Mouse (Mus musculus) spleen, postnatal 4 days (tissue): ENCODE results near the gene Zfand3.

Experiments
- DNase-seq, 2 experiments: peaks; one replicate each; pipeline ENCODE4 v3.0.0; 2022; ENCODE audit warnings: low spot score in 2 of 2

The Zfand3 gene

GRCm38 (mm10) chr17:30103005-30103404 lies 98.5 kb downstream of the Zfand3 start:
- DNase-seq, result no peak

- DNase-seq, result no peak
These were observed 99.2 kb downstream of the Zfand3 start for GRCm38 (mm10) chr17:30103641-30104165.

GRCm38 (mm10) chr17:30105369-30105768 lies 100.8 kb downstream of the Zfand3 start:
- DNase-seq, result no peak

DNA sequence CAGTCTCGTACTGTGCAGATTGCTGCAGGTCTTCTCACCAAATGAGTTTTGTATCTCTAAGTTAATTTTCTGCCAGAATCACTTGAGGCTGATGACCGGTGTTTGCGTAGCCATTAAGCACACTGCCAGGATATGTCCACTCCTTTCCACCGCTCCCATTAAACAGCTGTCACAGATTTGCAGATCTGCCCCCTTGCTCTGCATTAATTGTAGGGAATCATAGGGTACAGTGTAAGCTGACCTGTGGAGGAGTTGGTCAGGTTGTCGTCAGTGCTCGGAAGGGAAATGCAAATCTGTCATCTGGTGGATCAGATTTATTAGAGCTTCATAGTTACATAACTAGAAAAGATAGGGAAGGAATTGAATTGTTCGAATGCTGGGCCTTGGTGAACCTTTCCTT lies 106.1 kb downstream of the Zfand3 start:
- DNase-seq, result no peak

DNA sequence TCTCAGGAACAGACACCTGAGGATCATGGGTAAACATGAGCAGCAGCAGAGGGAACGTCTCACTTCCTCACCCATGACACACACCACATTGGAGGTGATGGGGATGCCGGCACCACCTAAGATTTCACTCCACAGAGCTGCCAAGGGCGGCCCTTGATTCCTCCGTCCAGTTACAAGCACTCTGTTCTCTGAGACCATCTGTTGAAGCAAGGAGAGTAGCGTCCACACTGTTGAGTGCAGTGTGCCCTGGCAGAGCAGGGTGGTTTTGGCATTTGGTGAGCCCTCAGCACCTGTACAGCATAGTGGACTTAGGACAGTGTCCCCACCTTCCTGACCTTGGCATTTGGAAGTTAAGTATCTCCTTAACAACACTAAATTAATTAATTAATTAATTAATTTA lies 107.0 kb downstream of the Zfand3 start:
- no peak for DNase-seq

DNA sequence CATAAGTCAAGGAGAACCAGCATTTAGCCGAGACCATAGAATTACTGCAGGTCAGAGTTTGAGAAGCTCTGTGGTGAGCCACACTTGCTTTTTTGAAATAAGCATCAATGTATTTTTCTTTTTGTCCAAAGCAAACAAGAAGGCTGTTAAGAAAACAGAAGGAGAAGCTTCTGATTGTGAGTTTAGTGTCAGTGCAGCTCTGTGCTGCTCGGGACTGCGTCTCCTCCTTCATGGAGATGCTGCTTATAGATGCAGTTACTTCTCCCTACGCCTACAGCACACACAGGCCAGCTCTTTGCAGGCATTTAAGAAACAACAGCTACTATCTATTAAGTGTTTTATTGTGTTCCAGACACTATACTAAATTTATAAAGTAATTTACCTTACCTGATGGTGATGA lies 107.5 kb downstream of the Zfand3 start:
- DNase-seq, result no peak

DNA sequence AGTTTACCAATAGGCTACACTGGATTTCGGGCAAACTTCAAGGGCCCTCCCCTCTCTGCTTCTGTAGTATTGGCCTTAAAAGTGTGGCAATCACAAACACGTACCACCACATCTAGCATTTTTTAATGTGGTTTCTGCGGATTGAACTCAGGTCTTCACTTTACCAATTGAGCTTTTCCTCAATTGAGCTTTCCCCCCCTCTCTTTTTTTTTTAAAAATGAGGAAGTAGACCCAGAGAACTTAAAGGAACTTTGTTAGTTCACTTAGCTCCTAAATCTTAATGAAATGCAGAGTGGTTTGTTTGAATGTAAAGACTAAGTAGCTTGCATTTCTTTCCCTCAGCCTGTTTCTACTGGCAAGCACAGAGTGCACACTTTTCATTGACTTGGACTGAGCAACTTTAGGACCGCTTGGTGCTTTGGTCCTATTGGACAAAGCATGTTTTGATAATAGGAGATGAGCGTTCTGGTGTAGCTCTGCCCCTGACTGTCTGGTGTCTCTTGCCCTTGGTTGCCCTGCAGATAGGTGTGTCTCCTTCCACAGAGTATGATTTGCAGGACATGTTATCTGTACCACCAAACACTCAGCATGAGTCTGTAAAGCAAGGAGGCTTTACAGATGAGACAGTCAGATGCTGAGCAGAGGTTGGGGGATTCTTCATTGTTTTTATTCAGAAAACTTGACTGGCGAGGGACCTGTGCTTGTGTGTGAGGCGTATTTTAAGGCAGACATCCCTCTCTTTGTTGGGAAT lies 108.2 kb downstream of the Zfand3 start:
- DNase-seq, result no peak

GRCm38 (mm10) chr17:30114761-30115160 lies 110.2 kb downstream of the Zfand3 start:
- DNase-seq, result no peak

- DNase-seq, result no peak
These were observed 111.7 kb downstream of the Zfand3 start for GRCm38 (mm10) chr17:30116226-30116625.

- DNase-seq, result no peak
These were observed 113.5 kb downstream of the Zfand3 start for GRCm38 (mm10) chr17:30118036-30118435.

GRCm38 (mm10) chr17:30122278-30122677 lies 117.7 kb downstream of the Zfand3 start:
- DNase-seq, result no peak

DNA sequence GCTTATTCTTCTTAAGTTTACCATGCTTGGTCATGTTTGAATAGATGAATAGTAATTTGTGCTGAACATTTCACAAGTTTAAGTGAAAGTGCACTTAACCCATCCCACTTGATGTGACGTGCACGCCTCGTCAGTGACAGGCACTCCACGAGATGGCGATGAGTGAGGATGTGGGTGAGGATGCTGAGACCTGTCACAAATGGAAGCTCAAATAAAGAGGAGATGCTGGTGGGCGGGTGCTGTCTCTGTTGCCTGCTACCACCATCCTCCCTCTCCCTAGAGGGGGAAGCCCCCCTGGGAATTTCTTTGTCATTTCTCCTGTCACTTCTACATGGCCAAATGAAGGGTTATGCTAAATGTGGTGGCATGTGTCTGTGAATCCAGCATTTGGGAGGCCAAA lies 123.9 kb downstream of the Zfand3 start:
- DNase-seq, result no peak

DNA sequence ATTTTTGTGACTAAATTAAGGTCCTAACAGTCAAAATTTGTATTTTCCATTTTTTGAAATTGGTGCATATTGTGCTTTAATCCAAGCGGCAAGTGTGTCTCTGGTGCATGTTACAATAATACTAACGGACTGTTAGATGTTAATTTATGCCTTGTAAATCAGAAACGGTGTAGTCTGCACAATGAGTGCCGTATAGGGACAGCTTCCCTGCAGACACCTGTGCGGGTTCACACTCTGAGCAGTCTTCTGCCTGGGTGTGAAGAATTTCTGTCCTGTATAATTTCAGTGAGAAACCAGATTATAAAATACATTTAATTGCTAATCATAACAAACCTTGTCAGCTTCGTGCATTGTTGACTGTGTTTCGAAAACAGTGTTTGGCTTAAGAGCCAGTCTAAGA lies 124.7 kb downstream of the Zfand3 start:
- DNase-seq, result no peak

DNA sequence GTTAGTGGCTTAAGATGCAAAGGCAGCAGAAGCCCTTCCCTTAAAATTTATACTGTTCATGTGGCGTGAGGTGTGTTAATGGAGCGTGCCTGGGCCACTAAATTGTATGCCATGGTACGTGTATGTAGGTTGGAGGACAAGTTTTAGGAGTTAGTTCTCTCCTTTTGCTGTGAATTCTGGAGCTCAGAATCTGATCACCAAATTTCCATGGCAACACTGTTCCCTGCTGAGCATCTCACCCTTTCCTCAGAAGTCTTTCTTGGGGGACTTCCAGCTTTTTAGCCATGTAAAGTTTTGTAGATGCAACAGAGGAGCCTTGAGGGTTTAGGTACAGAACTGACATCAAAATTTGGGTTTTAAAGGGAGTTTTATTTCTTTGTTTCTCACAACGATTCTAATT lies 125.8 kb downstream of the Zfand3 start:
- DNase-seq, result no peak

GRCm38 (mm10) chr17:30133641-30134040 lies 129.1 kb downstream of the Zfand3 start:
- DNase-seq, result no peak

DNA sequence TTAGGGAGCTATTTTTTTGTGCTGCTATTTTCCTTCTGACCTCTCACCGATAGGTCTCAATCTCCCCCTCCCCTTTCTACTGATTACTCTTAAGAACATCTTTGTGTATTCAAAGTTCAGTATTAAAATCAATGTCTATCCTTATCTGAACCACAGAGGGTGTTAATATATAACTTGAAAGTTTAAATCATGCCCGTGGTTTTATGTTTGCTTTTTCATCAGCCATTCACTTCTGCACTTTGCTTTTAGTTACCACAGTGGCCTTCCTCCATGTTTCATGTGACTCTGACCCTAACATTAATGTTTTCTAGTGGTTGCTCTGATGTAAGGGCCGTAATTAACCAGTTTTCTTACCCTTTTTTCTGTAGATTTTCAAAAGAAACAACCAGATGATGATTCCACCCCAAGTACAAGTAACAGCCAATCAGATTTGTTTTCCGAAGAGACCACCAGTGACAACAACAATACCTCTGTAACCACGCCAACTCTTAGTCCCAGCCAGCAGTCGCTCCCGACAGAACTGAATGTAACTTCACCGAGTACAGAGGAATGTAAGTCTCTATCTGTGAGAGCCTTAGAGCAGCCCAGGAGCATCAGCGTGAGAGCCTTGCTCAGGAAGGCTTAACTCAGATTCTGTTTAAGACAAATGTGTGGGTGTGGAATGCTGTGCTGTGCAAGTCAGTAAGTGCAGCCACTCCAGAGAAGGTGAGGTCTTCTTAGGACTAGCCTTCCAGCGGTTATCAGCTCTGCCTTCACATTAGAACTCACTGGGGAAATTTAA lies 130.6 kb downstream of the Zfand3 start:
- DNase-seq, result no peak

- no peak for DNase-seq
These were observed 131.4 kb downstream of the Zfand3 start for GRCm38 (mm10) chr17:30135890-30136289.

- no peak for DNase-seq
These were observed 132.2 kb downstream of the Zfand3 start for GRCm38 (mm10) chr17:30136684-30137083.

GRCm38 (mm10) chr17:30137115-30137514 lies 132.6 kb downstream of the Zfand3 start:
- DNase-seq, result no peak

GRCm38 (mm10) chr17:30144114-30144513 lies 139.6 kb downstream of the Zfand3 start:
- no peak for DNase-seq

- DNase-seq, result no peak
These were observed 141.1 kb downstream of the Zfand3 start for GRCm38 (mm10) chr17:30145596-30146149.

GRCm38 (mm10) chr17:30146555-30146954 lies 142.0 kb downstream of the Zfand3 start:
- DNase-seq, result no peak

DNA sequence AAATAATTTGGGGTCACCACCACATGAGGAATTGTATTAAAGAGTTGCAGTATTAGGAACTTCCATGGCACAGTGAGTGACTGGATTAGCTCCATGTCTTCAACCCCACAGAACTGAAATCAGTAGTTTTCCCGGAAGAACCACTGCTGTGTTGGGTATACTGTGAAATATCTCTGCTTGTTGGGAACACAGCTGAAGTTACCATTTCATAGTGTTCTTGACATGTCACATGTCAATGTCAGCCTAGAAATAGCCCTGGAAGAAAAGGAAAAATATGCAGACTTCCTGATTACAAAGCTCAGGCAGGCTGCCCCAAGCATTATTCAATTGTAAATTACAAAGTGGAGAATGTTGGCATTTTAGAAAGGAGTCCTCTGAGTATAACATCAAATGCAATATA lies 143.4 kb downstream of the Zfand3 start:
- DNase-seq, result no peak
